Mouse (Mus musculus): Measurements from ENCODE around the gene Zfr2.
A peak's percentile ranks its signal among the peaks of the same experiment; 100 is the strongest.
"Not testable (repeated sequence)": the region's sequence is repeated elsewhere in the genome, so short reads cannot be mapped to it uniquely, and the experiment has no call there.

The Zfr2 gene

DNA sequence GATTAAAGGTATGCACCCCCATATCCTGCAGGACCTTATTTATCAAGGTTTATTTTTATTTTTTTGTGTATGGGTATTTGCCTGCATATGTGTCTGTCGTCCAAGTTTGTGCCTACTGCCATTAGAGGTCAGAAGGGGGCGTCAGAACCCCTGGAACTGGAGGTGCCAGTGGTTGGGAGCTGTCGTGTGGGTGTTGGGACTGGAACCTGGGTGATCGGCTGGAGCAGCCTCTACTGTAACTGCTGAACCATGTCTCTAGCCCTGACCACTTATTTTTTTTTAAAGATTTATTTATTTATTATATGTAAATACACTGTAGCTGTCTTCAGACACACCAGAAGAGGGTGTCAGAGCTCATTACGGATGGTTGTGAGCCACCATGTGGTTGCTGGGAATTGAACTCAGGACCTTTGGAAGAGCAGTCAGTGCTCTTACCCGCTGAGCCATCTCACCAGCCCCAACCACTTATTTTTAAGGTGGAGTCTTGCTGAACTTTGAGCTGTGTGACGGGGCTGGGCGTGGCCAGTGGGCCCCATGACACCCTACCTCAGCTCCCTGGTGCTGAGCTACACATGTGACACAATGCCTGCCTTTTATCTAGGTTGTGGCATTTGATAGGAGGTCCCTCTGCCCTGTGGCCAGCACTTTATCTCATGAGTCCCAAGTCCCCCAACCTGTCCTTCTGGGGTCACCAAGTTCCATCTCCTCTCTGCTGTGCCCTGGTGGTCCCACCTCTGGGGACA lies 29.8 kb upstream of the Zfr2 start:
- no peak for DNase-seq

DNA sequence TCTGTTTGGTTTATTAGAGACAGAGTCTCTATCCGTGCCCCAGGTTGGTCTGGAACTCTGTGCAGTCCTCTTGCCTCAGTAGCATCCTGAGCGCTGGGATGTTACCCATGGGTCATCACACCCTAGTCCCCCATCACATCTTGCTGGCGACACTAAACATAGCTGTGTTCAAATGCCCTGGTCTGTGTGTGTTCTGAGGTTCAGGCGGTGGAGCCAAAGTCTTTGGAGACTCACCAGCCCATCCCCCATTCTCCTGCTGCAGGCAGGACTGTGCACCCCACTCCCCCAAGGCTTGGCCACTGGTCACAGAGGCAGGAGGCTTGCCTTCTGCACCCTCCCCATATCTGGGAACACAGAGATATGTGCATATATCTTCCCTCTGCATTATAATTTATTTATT lies 28.8 kb upstream of the Zfr2 start:
- no peak for DNase-seq

GRCm38 (mm10) chr10:81210154-81210553 lies 22.8 kb upstream of the Zfr2 start:
- DNase-seq, result no peak

DNA sequence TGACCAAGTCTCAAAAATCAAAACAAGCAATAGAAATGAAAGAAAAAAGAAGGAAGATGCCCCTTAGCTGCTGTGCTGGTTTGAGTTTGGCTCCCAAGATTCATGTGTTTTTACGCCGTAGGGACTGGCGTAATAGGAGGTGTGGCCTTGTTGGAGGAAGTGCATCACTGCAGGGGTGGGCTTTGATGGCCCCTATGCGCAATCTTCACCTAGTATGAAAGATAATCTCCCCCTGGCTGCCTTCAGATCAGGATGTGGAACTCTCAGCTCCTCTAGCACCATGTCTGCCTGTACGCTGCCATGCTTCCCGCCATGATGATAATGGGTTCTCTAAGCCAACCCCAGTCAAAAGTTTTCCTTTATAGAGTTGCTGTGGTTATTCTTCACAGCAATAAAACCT lies 16.7 kb upstream of the Zfr2 start:
- DNase-seq, result no peak

GRCm38 (mm10) chr10:81216810-81217209 lies 16.1 kb upstream of the Zfr2 start:
- no peak for DNase-seq

GRCm38 (mm10) chr10:81217267-81217666 lies 15.7 kb upstream of the Zfr2 start:
- DNase-seq, result not testable (repeated sequence)

GRCm38 (mm10) chr10:81217964-81218363 lies 15.0 kb upstream of the Zfr2 start:
- peak; percentile 52 to 79 for DNase-seq

DNA sequence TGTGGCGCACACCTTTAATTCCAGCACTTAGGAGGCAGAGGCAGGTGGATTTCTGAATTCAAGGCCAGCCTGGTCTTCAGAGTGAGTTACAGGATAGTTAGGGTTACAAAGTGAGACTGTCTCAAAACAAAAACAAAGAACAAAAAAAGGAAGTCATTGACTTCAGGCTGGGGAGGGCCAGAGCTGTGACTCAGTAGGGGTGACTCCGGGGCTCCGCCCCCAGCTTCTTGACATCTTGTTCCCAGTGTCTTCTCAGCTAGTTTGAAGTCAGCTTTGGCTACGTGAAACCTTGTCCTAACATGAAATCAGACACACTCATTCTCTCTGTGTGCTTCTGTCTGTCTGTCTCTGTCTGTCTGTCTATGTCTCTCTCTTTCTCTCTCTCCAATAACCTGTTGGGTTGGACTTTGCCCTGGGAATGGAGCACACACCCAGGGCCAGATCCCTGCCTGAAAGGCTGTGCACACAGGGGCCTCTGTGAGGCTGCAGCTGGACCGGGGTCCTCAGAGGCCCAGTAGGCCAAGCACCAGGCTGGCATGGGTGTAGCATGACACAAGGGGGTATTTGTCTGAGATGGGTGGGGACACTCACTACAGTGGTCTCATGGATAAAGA lies 11.4 kb upstream of the Zfr2 start:
- DNase-seq, result no peak

DNA sequence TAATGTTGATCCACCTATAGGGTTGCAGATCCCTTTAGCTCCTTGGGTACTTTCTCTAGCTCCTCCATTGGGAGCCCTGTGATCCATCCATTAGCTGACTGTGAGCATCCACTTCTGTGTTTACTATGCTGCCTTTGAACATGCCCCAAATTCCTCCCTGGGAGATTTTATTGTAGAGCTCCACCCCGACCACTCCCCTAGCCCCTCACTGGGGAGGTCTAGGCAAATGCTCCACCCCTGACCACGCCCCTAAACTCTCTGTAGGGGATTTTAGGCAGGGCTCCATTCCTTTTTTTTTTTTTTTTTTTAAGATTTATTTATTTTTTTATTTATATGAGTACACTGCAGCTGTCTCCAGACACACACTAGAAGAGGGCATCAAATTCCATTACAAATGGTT lies 9.2 kb upstream of the Zfr2 start:
- not testable (repeated sequence) for DNase-seq

DNA sequence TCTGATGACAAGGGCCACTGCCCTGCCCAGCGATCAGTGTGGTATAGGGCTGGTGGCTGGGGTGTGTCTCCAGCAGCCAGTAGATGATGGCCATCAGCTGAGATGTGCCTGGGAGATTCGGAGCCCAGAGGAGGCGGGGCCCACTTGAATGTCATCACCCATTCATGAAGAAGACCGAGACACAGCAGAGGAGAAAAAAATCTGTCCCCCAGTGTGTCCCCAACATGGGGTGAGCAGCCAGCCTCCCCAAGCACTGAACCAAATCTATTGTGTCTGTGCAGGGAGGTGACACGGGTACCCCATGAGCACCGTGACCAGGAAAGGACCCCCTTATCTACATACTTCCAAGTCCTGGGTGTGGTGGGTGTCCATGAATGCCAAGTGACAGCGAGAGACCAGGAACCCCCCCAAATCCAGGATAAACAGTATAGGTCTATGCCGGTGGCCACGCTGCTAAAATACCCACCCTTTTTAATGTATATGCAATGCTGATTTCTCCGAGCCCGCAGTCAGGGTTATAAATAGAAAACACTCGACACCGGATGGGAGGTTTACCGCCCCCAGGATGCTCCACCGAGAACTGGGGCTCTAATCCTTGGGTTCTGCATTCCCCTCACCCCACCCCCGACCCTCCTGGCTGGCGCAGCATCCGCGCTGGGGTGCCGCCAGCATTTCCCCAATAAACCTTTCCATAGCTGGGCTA lies 3.1 kb upstream of the Zfr2 start:
- no peak for DNase-seq

DNA sequence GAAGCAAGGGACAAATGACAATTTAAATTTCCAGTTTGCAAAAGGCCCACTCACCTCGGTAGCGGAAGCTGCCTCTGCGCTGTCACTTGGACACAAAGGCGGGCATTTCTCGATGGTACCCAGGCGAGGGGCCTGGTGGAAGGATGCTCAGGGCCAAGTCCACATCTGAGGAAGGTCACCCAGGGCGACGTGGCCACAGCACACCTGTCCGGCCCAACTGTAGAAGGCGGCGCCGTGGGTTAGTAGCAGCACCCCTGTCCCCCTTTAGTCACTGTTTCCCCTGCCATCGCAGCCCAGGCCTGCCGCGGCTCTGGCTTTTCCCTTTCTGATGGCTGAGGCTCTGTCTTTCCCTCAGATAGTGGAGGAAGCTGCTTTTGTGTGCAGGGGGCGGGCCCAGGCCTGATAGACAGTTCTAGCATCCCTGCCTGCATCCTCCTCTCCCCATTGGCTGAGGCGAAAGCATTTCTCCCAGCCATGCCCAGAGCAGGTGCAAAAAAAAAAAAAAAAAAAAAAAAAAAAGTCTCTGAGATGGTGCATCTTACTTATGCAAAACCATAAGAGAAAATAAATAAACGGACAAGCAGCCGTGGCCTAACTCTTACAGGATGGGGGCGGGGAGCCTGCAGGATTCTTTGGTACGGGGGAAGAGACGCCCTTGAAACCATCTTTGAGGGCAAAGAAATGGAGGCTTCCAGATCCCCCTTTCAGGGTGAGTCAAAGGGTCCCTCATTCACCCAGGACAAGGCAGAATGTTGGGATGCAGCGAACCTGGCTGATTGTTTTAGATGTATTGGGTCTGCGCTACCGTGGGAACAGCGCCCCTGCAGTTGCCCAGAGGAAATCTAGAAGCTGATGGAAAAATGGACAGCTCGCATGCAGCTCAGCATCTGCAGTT lies 2.3 kb upstream of the Zfr2 start, which contains the start of gene Atcay:
Atcay (minus strand) TSS at position 396 of the 895 bp plus-strand sequence.
- no peak for DNase-seq

DNA sequence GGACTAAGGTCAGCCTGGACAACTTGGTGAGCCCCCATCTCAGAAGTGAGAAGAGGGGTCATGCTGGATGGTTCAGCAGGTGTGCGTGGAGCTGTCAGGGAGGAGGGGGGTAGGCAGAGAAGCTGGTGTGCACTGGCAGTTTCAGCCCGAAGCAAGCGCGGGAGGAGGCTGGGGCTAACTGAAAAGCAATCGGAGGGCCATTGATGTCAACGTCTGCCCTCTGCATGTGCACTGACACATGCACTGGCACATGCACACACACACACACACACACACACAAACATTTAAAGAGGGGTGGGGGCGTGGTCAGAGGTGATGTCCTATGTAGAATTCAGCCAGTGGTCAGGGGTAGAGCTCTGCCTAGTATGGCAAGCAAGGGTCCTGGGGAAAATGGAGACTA lies 1.5 kb upstream of the Zfr2 start:
- no peak for DNase-seq

GRCm38 (mm10) chr10:81233226-81233585 lies 251 bp downstream of the Zfr2 start:
- no peak for DNase-seq

- DNase-seq, result no peak
Measured at GRCm38 (mm10) chr10:81234206-81234605, 1.3 kb downstream of the Zfr2 start.

GRCm38 (mm10) chr10:81236471-81237268 lies 3.7 kb downstream of the Zfr2 start:
- DNase-seq, result no peak

DNA sequence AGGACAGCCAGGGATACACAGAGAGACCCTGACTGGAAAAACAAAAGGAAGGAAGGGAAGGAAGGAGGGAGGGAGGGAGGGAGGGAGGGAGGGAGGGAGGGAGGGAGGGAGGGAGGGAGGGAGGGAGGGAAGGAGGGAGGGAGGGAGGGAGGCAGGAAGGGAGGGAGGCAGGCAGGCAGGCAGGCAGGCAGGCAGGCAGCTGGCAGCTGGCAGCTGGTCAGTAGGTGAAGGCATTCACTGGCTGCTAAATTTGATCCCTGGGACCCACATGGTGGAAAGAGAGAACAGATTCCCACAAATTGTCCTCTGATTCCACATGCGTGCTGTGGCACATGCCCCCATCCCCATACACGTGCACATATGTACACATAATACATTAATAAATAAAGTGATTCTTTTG lies 5.7 kb downstream of the Zfr2 start:
- DNase-seq, result no peak

GRCm38 (mm10) chr10:81240876-81241275 lies 7.9 kb downstream of the Zfr2 start:
- no peak for DNase-seq

DNA sequence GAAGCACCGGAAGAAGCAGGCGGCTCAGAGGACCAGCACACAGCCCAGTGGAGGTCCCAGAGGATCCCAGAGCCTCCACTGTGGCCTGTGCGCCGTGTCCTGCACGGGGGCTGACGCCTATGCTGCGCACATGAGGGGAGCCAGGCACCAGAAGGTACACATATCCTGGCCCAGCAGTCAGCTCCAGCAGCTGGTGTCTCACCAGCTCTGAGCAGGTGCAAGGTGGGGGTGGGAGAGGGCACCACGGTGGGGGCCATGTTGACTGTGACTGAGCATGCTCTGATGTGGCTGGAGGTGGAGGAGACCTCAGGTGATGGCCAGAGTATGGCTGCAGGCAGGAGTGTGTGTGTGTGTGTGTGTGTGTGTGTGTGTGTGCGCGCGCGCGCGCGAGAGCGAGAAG lies 9.1 kb downstream of the Zfr2 start:
- no peak for DNase-seq

GRCm38 (mm10) chr10:81244146-81244545 lies 11.2 kb downstream of the Zfr2 start:
- DNase-seq, result no peak

GRCm38 (mm10) chr10:81244595-81244994 lies 11.6 kb downstream of the Zfr2 start:
- DNase-seq, result peak; percentile 57 to 81

- DNase-seq, result no peak
Measured at GRCm38 (mm10) chr10:81245166-81245565, 12.2 kb downstream of the Zfr2 start.

DNA sequence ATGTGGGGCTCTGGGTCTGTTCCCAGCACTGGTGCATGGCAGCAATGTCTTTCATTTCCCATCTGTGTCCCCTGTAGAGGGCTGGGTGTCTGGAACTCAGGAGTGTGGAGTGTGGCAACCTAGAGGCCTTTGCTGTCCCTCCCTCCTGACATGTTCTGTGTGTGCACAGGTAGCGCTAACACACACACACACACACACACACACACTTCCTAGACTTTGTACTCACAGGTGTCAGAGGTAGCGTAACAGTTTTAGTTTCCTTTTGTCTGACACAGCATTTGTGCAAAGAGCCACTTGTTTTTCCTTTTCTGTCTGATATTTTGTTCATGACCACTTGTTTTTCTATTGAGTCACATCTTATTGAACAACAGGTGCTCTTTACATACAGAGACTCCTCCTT lies 14.8 kb downstream of the Zfr2 start:
- no peak for DNase-seq
